Mouse (Mus musculus) forebrain, embryonic 12.5 days (tissue): ENCODE measurements around the gene Id1. TPM values are rescaled to one million over a fixed set of nuclear protein-coding genes. Genes with fewer than 3 reads are reported as not detected.

Experiments used
- ATAC-seq: fragments of 200-750 bp; cut with Nextera tagmentation; 2 replicates; pipeline ENCODE4 v1.8.0; 2017; ENCODE audit warnings: moderate TSS enrichment; ENCODE audit not compliant: low FRiP score
- H3K27ac ChIP-seq: fragments of 300-500 bp; sonication (generic); 2 replicates; pipeline ENCODE4 v1.5.1; 2016; ENCODE audit warnings: mild to moderate bottlenecking
- H3K27me3 ChIP-seq: fragments of 300-500 bp; sonication (generic); 2 replicates; pipeline ENCODE4 v1.6.1; 2016; ENCODE audit warnings: mild to moderate bottlenecking
- H3K36me3 ChIP-seq: fragments of 300-500 bp; sonication (generic); replicated peaks from 2 replicates; pipeline ENCODE4 v1.6.1; 2016; ENCODE audit warnings: mild to moderate bottlenecking
- H3K4me1 ChIP-seq: fragments of 300-500 bp; sonication (generic); 2 replicates; pipeline ENCODE4 v1.6.1; 2016
- H3K4me2 ChIP-seq: fragments of 300-500 bp; sonication (generic); 2 replicates; pipeline ENCODE4 v1.6.1; 2016; ENCODE audit warnings: mild to moderate bottlenecking, moderate library complexity
- H3K4me3 ChIP-seq: fragments of 300-500 bp; sonication (generic); replicated peaks from 2 replicates; pipeline ENCODE4 v1.5.1; 2016; ENCODE audit warnings: mild to moderate bottlenecking
- H3K9ac ChIP-seq: fragments of 300-500 bp; sonication (generic); 2 replicates; pipeline ENCODE4 v1.6.1; 2016; ENCODE audit warnings: mild to moderate bottlenecking
- H3K9me3 ChIP-seq: fragments of 300-500 bp; sonication (generic); 2 replicates; pipeline ENCODE4 v1.6.1; 2016
- WGBS: fragments of 180-500 bp; shearing (Covaris S2); methylation state at CpG from one replicate; pipeline ENCODE4 v1.1.7; 2016; 5-methylcytosine and 5-hydroxymethylcytosine counted together
- microRNA-seq: library from miRNA; unstranded; fragments of <30 nt; microRNA quantifications from one replicate; pipeline ENCODE4, GENCODE M21; 2017
- polyA plus RNA-seq: library from polyadenylated mRNA; unstranded; fragments of >200 nt; fragmentation: Nextera tagmentation; extraction: Ambion mirVana; gene quantifications from 2 replicates; pipeline ENCODE4 v1.2.1, GENCODE M21; 2016

Id1 gene
- polyA plus RNA-seq, 1 experiment from 2014 or later: 48.5 TPM

GRCm38 (mm10) chr2:152776435-152776834 lies 40.4 kb downstream of the Id1 start:
- Histone ChIP-seq H3K36me3 (peaks cover 22% of the 10 kb centered on the region), H3K4me1 (no peaks in the 10 kb centered on the region), H3K4me2 (no peak overlapping the region), H3K4me3 (no peak overlapping the region), H3K9me3 (no peaks in the 10 kb centered on the region), H3K9ac (no peak overlapping the region), H3K27me3 (no peaks in the 10 kb centered on the region), H3K27ac (no peak overlapping the region)
- WGBS: 88% methylated on average over 2 of the region's 2 CpGs
- ATAC-seq: no peak

GRCm38 (mm10) chr2:152777081-152777480 lies 41.0 kb downstream of the Id1 start:
- Histone ChIP-seq H3K4me3 (no peak overlapping the region), H3K36me3 (peaks cover 27% of the 10 kb centered on the region), H3K27me3 (no peaks in the 10 kb centered on the region), H3K4me1 (no peaks in the 10 kb centered on the region), H3K4me2 (no peak overlapping the region), H3K27ac (no peak overlapping the region), H3K9ac (no peak overlapping the region), H3K9me3 (no peaks in the 10 kb centered on the region)
- no peak for ATAC-seq
- 87% methylated on average over 3 of the region's 3 CpGs for WGBS

DNA sequence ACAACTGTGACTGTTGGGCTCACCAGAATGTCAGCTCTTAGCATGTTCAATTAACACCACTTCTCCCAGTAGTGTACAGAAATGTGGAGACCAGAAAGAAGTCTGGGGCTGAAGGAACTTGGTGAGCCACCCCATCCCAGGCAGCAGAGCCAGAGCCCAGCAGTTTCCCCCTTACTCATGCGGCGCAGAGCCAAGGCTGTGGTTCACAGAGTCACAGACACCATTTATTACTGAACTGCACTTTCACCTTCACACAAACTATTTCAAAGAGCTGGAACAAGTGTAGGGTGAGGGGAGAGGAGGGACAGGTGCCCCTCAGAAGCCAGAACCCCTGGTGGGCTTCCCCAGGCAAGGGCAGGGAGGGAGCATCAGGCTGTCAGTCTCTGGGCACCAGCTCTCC lies 44.4 kb downstream of the Id1 start:
- Histone ChIP-seq H3K27me3 (no peaks in the 10 kb centered on the region), H3K4me3 (no peak overlapping the region), H3K27ac (no peak overlapping the region), H3K36me3 (peaks cover 44% of the 10 kb centered on the region), H3K9ac (no peak overlapping the region), H3K4me1 (no peaks in the 10 kb centered on the region), H3K9me3 (0 out of 2 replicates have a peak, but pooled peaks cover 2% of the 10 kb centered on the region), H3K4me2 (no peak overlapping the region)
- WGBS: 91% methylated on average over 2 of the region's 2 CpGs
- no peak for ATAC-seq

DNA sequence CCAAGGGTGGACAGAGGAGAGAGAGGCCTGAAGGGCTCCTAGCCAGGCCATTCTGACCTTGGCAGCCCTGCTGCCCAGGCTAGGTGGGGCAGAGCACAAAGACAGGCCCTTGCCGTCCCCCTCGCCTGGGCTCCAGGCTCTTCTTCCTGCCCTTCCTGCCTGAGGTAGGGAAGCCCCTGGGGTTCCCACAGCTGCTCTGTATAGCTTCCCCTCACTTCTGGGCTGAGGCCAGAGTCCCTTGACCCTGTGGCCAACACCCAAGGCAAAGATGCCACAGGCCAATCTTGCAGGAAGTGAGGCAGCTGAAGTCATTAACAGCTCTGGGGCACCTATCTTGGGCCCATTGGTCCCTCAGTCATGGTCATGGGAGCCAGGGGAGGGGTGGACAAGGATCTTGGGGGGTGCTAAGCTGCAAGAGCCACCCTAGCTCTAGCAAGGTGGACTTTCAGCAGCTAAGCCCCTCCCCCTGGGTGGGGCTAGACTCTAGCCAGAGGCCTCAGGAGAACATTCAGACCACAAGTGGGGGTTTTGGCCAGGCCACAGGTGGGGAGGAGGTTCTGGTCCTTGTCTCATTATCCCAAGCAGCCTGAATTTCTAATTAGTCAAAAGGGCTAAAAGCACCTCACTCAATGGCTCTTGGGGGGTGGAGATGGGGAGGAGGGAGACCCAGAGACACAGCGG lies 45.1 kb downstream of the Id1 start:
- Histone ChIP-seq H3K4me2 (no peak overlapping the region), H3K27ac (no peak overlapping the region), H3K4me1 (peaks cover 5% of the 10 kb centered on the region; the same call in 1 of the 2 replicates), H3K27me3 (no peaks in the 10 kb centered on the region), H3K9me3 (0 out of 2 replicates have a peak, but pooled peaks cover 2% of the 10 kb centered on the region), H3K36me3 (peaks cover 45% of the 10 kb centered on the region), H3K4me3 (no peak overlapping the region), H3K9ac (no peak overlapping the region)
- 88% methylated on average over 3 of the region's 3 CpGs for WGBS
- ATAC-seq: no peak

DNA sequence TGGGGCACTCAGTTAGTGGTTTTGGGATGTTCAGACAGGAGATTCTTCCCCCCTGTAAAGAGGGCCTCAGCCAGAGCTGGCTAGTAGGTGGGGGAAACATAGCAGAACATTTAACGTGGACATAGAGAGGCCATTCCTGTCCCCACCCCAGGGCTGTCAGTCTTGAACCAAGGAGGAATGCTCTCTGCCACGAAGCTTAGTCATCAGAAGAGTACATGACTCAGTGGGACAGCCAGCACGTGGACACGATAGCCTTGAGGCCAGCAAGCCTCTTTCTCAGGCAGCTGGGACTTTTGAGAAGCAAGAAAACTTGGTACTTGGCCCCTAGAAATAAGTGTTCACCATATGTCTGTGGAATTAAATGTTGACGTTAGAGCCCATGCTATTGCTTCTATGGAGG lies 46.6 kb downstream of the Id1 start:
- peaks cover 5% of the 10 kb centered on the region; the same call in 1 of the 2 replicates for H3K4me1 ChIP-seq
- peaks cover 45% of the 10 kb centered on the region for H3K36me3 ChIP-seq
- H3K9me3 ChIP-seq: 0 out of 2 replicates have a peak, but pooled peaks cover 2% of the 10 kb centered on the region
- H3K27ac ChIP-seq: no peak overlapping the region
- no peak overlapping the region for H3K4me2 ChIP-seq
- WGBS: 93% methylated on average over 5 of the region's 5 CpGs
- H3K27me3 ChIP-seq: no peaks in the 10 kb centered on the region
- no peak overlapping the region for H3K4me3 ChIP-seq
- no peak overlapping the region for H3K9ac ChIP-seq
- ATAC-seq: no peak

GRCm38 (mm10) chr2:152783241-152783640 lies 47.2 kb downstream of the Id1 start:
- no peak for ATAC-seq
- Histone ChIP-seq H3K4me3 (no peak overlapping the region), H3K27ac (no peak overlapping the region), H3K4me2 (no peak overlapping the region), H3K36me3 (peaks cover 45% of the 10 kb centered on the region), H3K4me1 (peaks cover 5% of the 10 kb centered on the region; the same call in 1 of the 2 replicates), H3K9ac (no peak overlapping the region), H3K27me3 (no peaks in the 10 kb centered on the region), H3K9me3 (0 out of 2 replicates have a peak, but pooled peaks cover 2% of the 10 kb centered on the region)
- WGBS: 91% methylated on average over 5 of the region's 5 CpGs

GRCm38 (mm10) chr2:152784640-152785039 lies 48.6 kb downstream of the Id1 start:
- 94% methylated on average over 8 of the region's 8 CpGs for whole genome bisulfite sequencing
- Histone ChIP-seq H3K4me2 (no peak overlapping the region), H3K27me3 (no peaks in the 10 kb centered on the region), H3K9ac (no peak overlapping the region), H3K9me3 (0 out of 2 replicates have a peak, but pooled peaks cover 2% of the 10 kb centered on the region), H3K36me3 (peaks cover 41% of the 10 kb centered on the region), H3K27ac (no peak overlapping the region), H3K4me3 (no peak overlapping the region), H3K4me1 (peaks cover 12% of the 10 kb centered on the region)
- no peak for ATAC-seq

- no peaks in the 10 kb centered on the region for H3K27me3 ChIP-seq
- H3K9ac ChIP-seq: no peak overlapping the region
- H3K4me3 ChIP-seq: no peak overlapping the region
- no peak overlapping the region for H3K4me2 ChIP-seq
- no peak for ATAC-seq
- peaks cover 15% of the 10 kb centered on the region for H3K4me1 ChIP-seq
- H3K36me3 ChIP-seq: peaks cover 36% of the 10 kb centered on the region
- H3K27ac ChIP-seq: peak overlapping the region; percentile 50; the same call in 1 of the 2 replicates
- H3K9me3 ChIP-seq: 0 out of 2 replicates have a peak, but pooled peaks cover 2% of the 10 kb centered on the region
- 90% methylated on average over 18 of the region's 18 CpGs for WGBS
These were observed 49.6 kb downstream of the Id1 start for GRCm38 (mm10) chr2:152785446-152786350.

Small RNA genes within 50 kb of the gene (microRNA-seq; reads per million reads assigned to microRNA genes)
- not detected for gene Gm23802

Other genes starting within 250 kb of the Id1 start
- not detected in 2 replicates for gene Defb22, start 246.1 kb upstream of the Id1 start, polyA plus RNA-seq
- not detected in 2 replicates for gene Defb26, start 224.6 kb upstream of the Id1 start, polyA plus RNA-seq
- gene Defb28, start 218.0 kb upstream of the Id1 start, polyA plus RNA-seq: not detected in 2 replicates
- gene Defb29, start 196.2 kb upstream of the Id1 start, polyA plus RNA-seq: not detected in 2 replicates
- not detected in 2 replicates for gene Gm17416, start 166.9 kb upstream of the Id1 start, polyA plus RNA-seq
- not detected in 2 replicates for gene Defb21, start 163.5 kb upstream of the Id1 start, polyA plus RNA-seq
- not detected in 2 replicates for gene Defb19, start 155.9 kb upstream of the Id1 start, polyA plus RNA-seq
- gene Defb45, start 136.9 kb upstream of the Id1 start, polyA plus RNA-seq: not detected in 2 replicates
- gene Defb36, start 131.9 kb upstream of the Id1 start, polyA plus RNA-seq: not detected in 2 replicates
- gene Defb25, start 113.2 kb upstream of the Id1 start, polyA plus RNA-seq: not detected in 2 replicates
- 0.26 and 0.38 TPM in 2 replicates for gene Rem1, start 109.3 kb upstream of the Id1 start, polyA plus RNA-seq
- gene H13, start 66.8 kb upstream of the Id1 start, polyA plus RNA-seq: 128 and 131 TPM in 2 replicates
- 39.5 and 41.2 TPM in 2 replicates for gene Mcts2, start 49.2 kb upstream of the Id1 start, polyA plus RNA-seq
- 3.1 and 3.6 TPM in 2 replicates for gene Cox4i2, start 17.9 kb downstream of the Id1 start, polyA plus RNA-seq
- gene Bcl2l1, start 95.5 kb downstream of the Id1 start, polyA plus RNA-seq: 159 and 164 TPM in 2 replicates
- gene Tpx2, start 111.7 kb downstream of the Id1 start, polyA plus RNA-seq: 133 and 156 TPM in 2 replicates
- gene Mylk2, start 175.1 kb downstream of the Id1 start, polyA plus RNA-seq: not detected in 2 replicates
- gene Foxs1, start 197.0 kb downstream of the Id1 start, polyA plus RNA-seq: 1.6 and 1.8 TPM in 2 replicates
- 0.91 and 1.5 TPM in 2 replicates for gene Dusp15, start 215.4 kb downstream of the Id1 start, polyA plus RNA-seq
- gene Ttll9, start 226.2 kb downstream of the Id1 start, polyA plus RNA-seq: 1.2 TPM in 2 replicates